Mouse (Mus musculus) MEL (cell line): ENCODE results near the gene Tnfaip1. TPM values are rescaled to one million over a fixed set of nuclear protein-coding genes. Genes with fewer than 3 reads are reported as not detected.

Experiments
- DNase-seq: peaks from one replicate; pipeline ENCODE4 v3.0.0; 2011; ENCODE audit warnings: low read depth, low spot score
- H3K27ac ChIP-seq: 2 replicates; pipeline ENCODE4 v1.5.1; 2012; ENCODE audit warnings: low read depth, mild to moderate bottlenecking, control low read depth, low read length, moderate library complexity; ENCODE audit not compliant: control insufficient read depth
- H3K27me3 ChIP-seq, 2 experiments: fragments of 150-350 bp in 1 of 2; sonication (generic) in 1 of 2; 2 replicates each; pipeline ENCODE4 v1.6.1; 2012; ENCODE audit warnings: low read length in 2 of 2, mild to moderate bottlenecking in 2 of 2, improper control_type of control experiment in 1 of 2, moderate library complexity in 1 of 2; ENCODE audit not compliant: insufficient read depth in 2 of 2, control insufficient read depth in 1 of 2
- H3K36me3 ChIP-seq, 2 experiments: 2 replicates each; pipeline ENCODE4 v1.6.1; 2012 to 2014; ENCODE audit warnings: low read length in 2 of 2, improper control_type of control experiment in 1 of 2, inconsistent platforms in 1 of 2, mild to moderate bottlenecking in 1 of 2; ENCODE audit not compliant: insufficient read depth in 2 of 2, control insufficient read depth in 1 of 2
- H3K4me1 ChIP-seq, 2 experiments: fragments of 150-350 bp in 1 of 2; sonication (generic) in 1 of 2; 2 replicates each; pipeline ENCODE4 v1.6.1; 2012; ENCODE audit warnings: low read length in 2 of 2, improper control_type of control experiment in 1 of 2, mild to moderate bottlenecking in 1 of 2; ENCODE audit not compliant: insufficient read depth in 2 of 2, control insufficient read depth in 1 of 2
- H3K4me3 ChIP-seq, 2 experiments: fragments of 150-350 bp in 1 of 2; sonication (generic) in 1 of 2; 2 replicates each; pipeline ENCODE4 v1.5.1; 2012; ENCODE audit warnings: low read depth in 2 of 2, low read length in 2 of 2, mild to moderate bottlenecking in 2 of 2, moderate library complexity in 2 of 2, control low read depth in 1 of 2, improper control_type of control experiment in 1 of 2; ENCODE audit not compliant: control insufficient read depth in 1 of 2, insufficient read depth in 1 of 2
- H3K79me2 ChIP-seq: 2 replicates; pipeline ENCODE4 v1.6.1; 2012; ENCODE audit warnings: mild to moderate bottlenecking, low read length, moderate library complexity; ENCODE audit not compliant: control insufficient read depth, poor library complexity, insufficient read depth
- H3K9ac ChIP-seq: 2 replicates; pipeline ENCODE4 v1.6.1; 2012; ENCODE audit warnings: low read depth, mild to moderate bottlenecking, control low read depth, low read length, moderate library complexity; ENCODE audit not compliant: control insufficient read depth, poor library complexity, severe bottlenecking
- H3K9me3 ChIP-seq: fragments of 150-350 bp; sonication (generic); replicated peaks from 2 replicates; pipeline ENCODE4 v1.6.1; 2012; ENCODE audit warnings: mild to moderate bottlenecking, low read length, improper control_type of control experiment, moderate library complexity; ENCODE audit not compliant: insufficient read depth
- GATA1 ChIP-seq: IDR thresholded peaks from 2 replicates; pipeline ENCODE4 v1.6.1; 2011; ENCODE audit warnings: low read depth, low read length, improper control_type of control experiment
- HCFC1 ChIP-seq: IDR thresholded peaks from 2 replicates; pipeline ENCODE4 v1.6.1; 2012; ENCODE audit warnings: low read depth, mild to moderate bottlenecking, inconsistent platforms, low read length, improper control_type of control experiment, moderate library complexity
- POLR2A ChIP-seq, 2 experiments: IDR thresholded peaks; 2 replicates each; pipeline ENCODE4 v1.6.1; 2011 to 2012; ENCODE audit warnings: low read length in 2 of 2, mild to moderate bottlenecking in 2 of 2, control low read depth in 1 of 2, improper control_type of control experiment in 1 of 2, low read depth in 1 of 2, moderate library complexity in 1 of 2; ENCODE audit not compliant: control insufficient read depth in 1 of 2, insufficient read depth in 1 of 2, poor library complexity in 1 of 2
- TAL1 ChIP-seq: IDR thresholded peaks from 2 replicates; pipeline ENCODE4 v1.6.1; 2012; ENCODE audit warnings: mild to moderate bottlenecking, inconsistent platforms, low read length, moderate library complexity, mixed read lengths
- TBP ChIP-seq: IDR thresholded peaks from 2 replicates; pipeline ENCODE4 v1.8.0; 2011; ENCODE audit warnings: low read depth, low read length, improper control_type of control experiment
- ZNF384 ChIP-seq: IDR thresholded peaks from 2 replicates; pipeline ENCODE4 v1.6.1; 2012; ENCODE audit warnings: low read depth, mild to moderate bottlenecking, inconsistent platforms, low read length, improper control_type of control experiment
- polyA plus RNA-seq, 2 experiments: library from polyadenylated mRNA; stranded (reverse) in 1 of 2; unstranded in 1 of 2; fragments of >175 nt in 1 of 2; fragments of >200 nt in 1 of 2; gene quantifications; 2 replicates each; pipeline versions ENCODE4 v1.2.1 to v1.2.4; 2012; ENCODE audit warnings: low replicate concordance in 2 of 2, low read depth in 1 of 2; ENCODE audit not compliant: insufficient read length in 2 of 2, insufficient read depth in 1 of 2, missing spikeins in 1 of 2
- total RNA-seq: library from RNA; depleted of rRNA; stranded (reverse); fragments of 300-350 nt; gene quantifications from 2 replicates; pipeline ENCODE4 v1.2.3, GENCODE M21; 2012; rRNA removed

The Tnfaip1 gene
- total and polyA plus RNA-seq, 3 experiments, result 3.9 to 7.4 TPM; not detected in 1

GRCm38 (mm10) chr11:78483639-78484038 is 52.5 kb downstream of the Tnfaip1 start:
- Histone ChIP-seq H3K4me3 (peak overlapping the region; percentile 13 to 59; a peak in 3 of 4 replicates), H3K79me2 (no peaks in the 10 kb centered on the region)
- TF ChIP-seq TBP, result peak; percentile 49; the same call in 1 of the 2 replicates
- TF ChIP-seq POLR2A (IDR thresholded peaks at IDR 0.05; ENCODE audit: control insufficient read depth in 1 of 2, insufficient read depth in 1 of 2, low read depth in 1 of 2, low read length in 2 of 2, poor library complexity in 1 of 2), result peak in 1 of 2 experiments; percentile 47; a peak in 1 of 4 replicates
- no peak for TF ChIP-seq TAL1
- no peak for TF ChIP-seq GATA1
- TF ChIP-seq HCFC1, result peak; percentile 68
- TF ChIP-seq, all 39 proteins: peak for 3
- no peaks in the 10 kb centered on the region for H3K36me3 ChIP-seq
- 0 out of 4 replicates have a peak, but pooled peaks cover 0 to 3% of the 10 kb centered on the region in 2 experiments for H3K4me1 ChIP-seq
- H3K27ac ChIP-seq, result no peak overlapping the region
- DNase-seq, result peak; percentile 61
- peak overlapping the region; percentile 52 for H3K9ac ChIP-seq
- H3K9me3 ChIP-seq, result no peaks in the 10 kb centered on the region
- H3K27me3 ChIP-seq, result peaks cover 8 to 15% of the 10 kb centered on the region in 2 experiments

GRCm38 (mm10) chr11:78475289-78475688 is 60.8 kb downstream of the Tnfaip1 start:
- 0 out of 4 replicates have a peak, but pooled peaks cover 0 to 3% of the 10 kb centered on the region in 2 experiments for H3K27me3 ChIP-seq
- DNase-seq, result peak; percentile 44
- no peaks in the 10 kb centered on the region for H3K9me3 ChIP-seq
- no peak for TF ChIP-seq ZNF384
- H3K36me3 ChIP-seq, result no peaks in the 10 kb centered on the region
- H3K4me1 ChIP-seq, result peaks cover 0 to 6% of the 10 kb centered on the region in 2 experiments; a peak in 1 of 4 replicates
- H3K79me2 ChIP-seq, result no peaks in the 10 kb centered on the region
- H3K9ac ChIP-seq, result no peak overlapping the region
- no peak overlapping the region for H3K4me3 ChIP-seq
- no peak overlapping the region for H3K27ac ChIP-seq

Other genes starting within 250 kb of the Tnfaip1 start
- gene BC030499, start 245.5 kb downstream of the Tnfaip1 start, total RNA-seq, result 0.73 and 1.6 TPM in 2 replicates
- 1 to 10 TPM in 1 of 2 experiments, not detected in 1; 1.1 TPM for gene BC030499, start 245.5 kb downstream of the Tnfaip1 start, polyA plus RNA-seq
- gene Spag5, start 234.8 kb downstream of the Tnfaip1 start, total RNA-seq, result 40.1 and 50.9 TPM in 2 replicates
- 100 to 1,000 TPM in 1 of 2 experiments, 10 to 100 TPM in 1; 77.5 to 274 TPM for gene Spag5, start 234.8 kb downstream of the Tnfaip1 start, polyA plus RNA-seq
- 3.0 and 4.0 TPM in 2 replicates for gene Aldoc, start 213.4 kb downstream of the Tnfaip1 start, total RNA-seq
- 1 to 10 TPM in 1 of 2 experiments, not detected in 1; 8.1 TPM for gene Aldoc, start 213.4 kb downstream of the Tnfaip1 start, polyA plus RNA-seq
- gene Pigs, start 207.9 kb downstream of the Tnfaip1 start, total RNA-seq, result 27.6 and 28.5 TPM in 2 replicates
- gene Pigs, start 207.9 kb downstream of the Tnfaip1 start, polyA plus RNA-seq, result 10 to 100 TPM; 51.2 to 97.1 TPM
- gene Unc119, start 192.8 kb downstream of the Tnfaip1 start, total RNA-seq, result 61.7 and 63.0 TPM in 2 replicates
- 100 to 1,000 TPM in 1 of 2 experiments, not detected in 1; 140 TPM for gene Unc119, start 192.8 kb downstream of the Tnfaip1 start, polyA plus RNA-seq
- not detected in 2 replicates for gene Foxn1, start 149.8 kb downstream of the Tnfaip1 start, total RNA-seq
- gene Foxn1, start 149.8 kb downstream of the Tnfaip1 start, polyA plus RNA-seq, result not detected
- not detected in 2 replicates for gene Slc13a2, start 114.1 kb downstream of the Tnfaip1 start, total RNA-seq
- not detected for gene Slc13a2, start 114.1 kb downstream of the Tnfaip1 start, polyA plus RNA-seq
- 7.5 and 11.6 TPM in 2 replicates for gene Slc46a1, start 70.6 kb downstream of the Tnfaip1 start, total RNA-seq
- 1 to 10 TPM in 1 of 2 experiments, not detected in 1; 8.3 TPM for gene Slc46a1, start 70.6 kb downstream of the Tnfaip1 start, polyA plus RNA-seq
- 0.73 and 1.1 TPM in 2 replicates for gene Sarm1, start 38.6 kb downstream of the Tnfaip1 start, total RNA-seq
- gene Sarm1, start 38.6 kb downstream of the Tnfaip1 start, polyA plus RNA-seq, result 1 to 10 TPM in 1 of 2 experiments, not detected in 1; 4.3 TPM
- not detected in 2 replicates for gene Vtn, start 37.2 kb downstream of the Tnfaip1 start, total RNA-seq
- under 1 TPM in 1 of 2 experiments, not detected in 1; 0.18 TPM for gene Vtn, start 37.2 kb downstream of the Tnfaip1 start, polyA plus RNA-seq
- gene Sebox, start 32.9 kb downstream of the Tnfaip1 start, total RNA-seq, result 0.15 TPM in 1 of 2 replicates, not detected in the other
- under 1 TPM in 1 of 2 experiments, not detected in 1; 0.06 TPM for gene Sebox, start 32.9 kb downstream of the Tnfaip1 start, polyA plus RNA-seq
- gene Tmem199, start 24.2 kb downstream of the Tnfaip1 start, total RNA-seq, result 51.9 and 57.1 TPM in 2 replicates
- gene Tmem199, start 24.2 kb downstream of the Tnfaip1 start, polyA plus RNA-seq, result 10 to 100 TPM in 1 of 2 experiments, not detected in 1; 36.5 TPM
- gene Poldip2, start 24.1 kb downstream of the Tnfaip1 start, total RNA-seq, result 157 and 182 TPM in 2 replicates
- 100 to 1,000 TPM; 166 to 260 TPM for gene Poldip2, start 24.1 kb downstream of the Tnfaip1 start, polyA plus RNA-seq
- 153 and 196 TPM in 2 replicates for gene Ift20, start within 50 bp of the Tnfaip1 start, total RNA-seq
- 100 to 1,000 TPM in 1 of 2 experiments, not detected in 1; 128 TPM for gene Ift20, start within 50 bp of the Tnfaip1 start, polyA plus RNA-seq
- gene Tmem97, start 14.4 kb upstream of the Tnfaip1 start, total RNA-seq, result 204 and 207 TPM in 2 replicates
- 100 to 1,000 TPM; 166 to 215 TPM for gene Tmem97, start 14.4 kb upstream of the Tnfaip1 start, polyA plus RNA-seq
- 17.9 and 20.0 TPM in 2 replicates for gene Nlk, start 161.0 kb upstream of the Tnfaip1 start, total RNA-seq
- gene Nlk, start 161.0 kb upstream of the Tnfaip1 start, polyA plus RNA-seq, result 10 to 100 TPM in 1 of 2 experiments, not detected in 1; 16.9 TPM
- 74.1 and 77.5 TPM in 2 replicates for gene Ccnq, start 215.4 kb upstream of the Tnfaip1 start, total RNA-seq
- gene Ccnq, start 215.4 kb upstream of the Tnfaip1 start, polyA plus RNA-seq, result 10 to 100 TPM in 1 of 2 experiments, not detected in 1; 80.5 TPM